Mouse (Mus musculus) cortical plate, adult 2 months (tissue): ENCODE results near the gene Slc27a1.

Experiments used
- CTCF ChIP-seq: fragments of 200-500 bp; IDR thresholded peaks from 2 replicates; pipeline ENCODE4 v1.5.1; 2011; ENCODE audit warnings: mild to moderate bottlenecking, control low read depth, low read length; ENCODE audit not compliant: insufficient read depth; ENCODE audit errors: extremely low read depth
- POLR2A ChIP-seq: fragments of 200-500 bp; IDR thresholded peaks from 2 replicates; pipeline ENCODE4 v1.6.1; 2011; ENCODE audit warnings: mild to moderate bottlenecking, low read length, control low read depth; ENCODE audit not compliant: insufficient read depth; ENCODE audit errors: extremely low read depth

GRCm38 (mm10) chr8:71558071-71558957, 10.4 kb upstream of the Slc27a1 start, which contains the start of gene Tmem221:
- TF ChIP-seq POLR2A, result no peak
- TF ChIP-seq CTCF, result no peak
